ENCODE assay signal across 8 mouse cellular contexts in the genomic region with DNA sequence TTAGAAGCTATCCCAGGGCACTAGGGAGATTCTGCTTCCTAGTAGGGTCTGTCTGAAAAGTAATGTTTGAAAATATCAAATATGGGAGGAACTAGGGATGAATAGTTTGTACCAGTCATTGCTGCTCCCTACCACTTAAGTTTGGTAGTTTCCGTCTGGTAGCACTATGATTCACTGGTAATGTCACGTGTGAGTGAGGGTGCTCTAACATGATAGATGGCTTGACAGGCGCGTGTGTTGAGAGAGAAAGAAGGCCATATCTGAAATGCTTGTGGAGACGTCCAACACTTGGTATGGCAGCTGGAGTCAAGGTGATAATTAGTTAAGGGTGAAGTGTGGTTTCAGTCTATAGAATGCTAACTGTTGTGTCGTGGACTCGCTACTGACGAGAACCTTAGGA. TPM values are rescaled to one million over a fixed set of nuclear protein-coding genes. Genes with fewer than 3 reads are reported as not detected.
A peak's percentile ranks its signal among the peaks of the same experiment; 100 is the strongest.
DNase-seq lines count a peak whose midpoint lies in the region; ATAC-seq and TF ChIP-seq lines count a peak whose summit lies in the region.

No protein-coding gene starts in this region.

- H3K4me2 ChIP-seq in liver, embryonic 16.5 days (ENCODE audit: low read depth, low read length) = peak overlapping the region; percentile 81

- no peaks in the 10 kb centered on the region for H3K9me3 ChIP-seq in G1E (replicated peaks)
- no peaks in the 10 kb centered on the region for H3K9me3 ChIP-seq in liver, embryonic 16.5 days (replicated peaks; ENCODE audit: control insufficient read depth, low read length)

- peak; percentile 77 for ATAC-seq in G1E (ENCODE audit: extremely low read depth, insufficient number of reproducible peaks, low FRiP score, poor library complexity, severe bottlenecking)
- peak; percentile 28 for ATAC-seq in granulocyte monocyte progenitor cell, adult 5-6 weeks (replicated peaks; ENCODE audit: poor library complexity, severe bottlenecking)
- no peak for ATAC-seq in liver, embryonic 16.5 days (ENCODE audit: low read depth)

- peak overlapping the region; percentile 32; the same call in 1 of the 2 replicates for H3K27ac ChIP-seq in liver, embryonic 16.5 days (ENCODE audit: low read length)

- peaks cover 36% of the 10 kb centered on the region for H3K36me3 ChIP-seq in G1E (replicated peaks)
- H3K36me3 ChIP-seq in liver, embryonic 16.5 days (ENCODE audit: control insufficient read depth, insufficient read depth) = no peaks in the 10 kb centered on the region; the same call in 1 of the 2 replicates

- peak overlapping the region; percentile 37; the same call in 1 of the 2 replicates for H3K4me3 ChIP-seq in G1E (ENCODE audit: low read depth, low read length)
- H3K4me3 ChIP-seq in liver, embryonic 16.5 days (ENCODE audit: low read depth, low read length) = peak overlapping the region; percentile 82

- H3K27me3 ChIP-seq in G1E (ENCODE audit: insufficient read depth, low read length) = peaks cover 1% of the 10 kb centered on the region
- H3K27me3 ChIP-seq in liver, embryonic 16.5 days (ENCODE audit: control insufficient read depth, insufficient read depth, low read depth, low read length) = no peaks in the 10 kb centered on the region

- peak; percentile 50 for DNase-seq in adrenal gland, postnatal 14 days
- DNase-seq in adrenal gland, adult 18-20 months (ENCODE audit: low spot score in 2 of 2) = no peak
- peak; percentile 45 for DNase-seq in G1E (ENCODE audit: low spot score)
- DNase-seq in retina, embryonic 14.5 days (ENCODE audit: low spot score) = no peak
- DNase-seq in left cerebral cortex, adult 11 months (ENCODE audit: low spot score) = no peak
- DNase-seq in layer of hippocampus, postnatal 14 days (ENCODE audit: low spot score in 2 of 2) = no peak

- peak overlapping the region; percentile 40; the same call in 1 of the 2 replicates for H3K9ac ChIP-seq in liver, embryonic 16.5 days (ENCODE audit: low read depth, low read length)

- no peak for TF ChIP-seq CTCF in G1E (IDR thresholded peaks at IDR 0.05; ENCODE audit: low read depth, low read length)

- 24% methylated on average over 8 of the region's 8 CpGs for WGBS in liver, embryonic 16.5 days (ENCODE audit: insufficient replicate concordance)

- H3K4me1 ChIP-seq in G1E (ENCODE audit: insufficient read depth, low read depth, low read length) = peaks cover 32% of the 10 kb centered on the region
- H3K4me1 ChIP-seq in liver, embryonic 16.5 days (ENCODE audit: control insufficient read depth, low read depth, low read length) = peaks cover 31% of the 10 kb centered on the region

RNA-seq across cellular contexts. Expression of gene Rab3gap2, which starts 1.2 kb away (rescaled TPM):
- 38.6 and 42.1 TPM in 2 replicates for total RNA-seq in adrenal gland, postnatal 14 days (2021)
- total RNA-seq in adrenal gland, adult 18-20 months (2021) = 10 to 100 TPM; 48.7 to 51.4 TPM
- 22.0 and 25.9 TPM in 2 replicates for total RNA-seq in G1E (2014; fragmentation: Nextera tagmentation)
- 28.1 and 30.8 TPM in 2 replicates for total RNA-seq in G1E (2017)
- polyA plus RNA-seq in G1E (2012) = 6.6 and 8.5 TPM in 2 replicates
- 51.7 and 54.4 TPM in 2 replicates for total RNA-seq in granulocyte monocyte progenitor cell, adult 5-6 weeks (2014; fragmentation: Nextera tagmentation)
- total RNA-seq in granulocyte monocyte progenitor cell, adult 5-6 weeks (2017) = 58.0 and 59.6 TPM in 2 replicates
- polyA plus RNA-seq in liver, embryonic 16.5 days (2015; fragmentation: Nextera tagmentation; extraction: Ambion mirVana) = 13.4 and 13.8 TPM in 2 replicates
- total RNA-seq in layer of hippocampus, postnatal 14 days (2021) = 10 to 100 TPM; 58.6 to 61.6 TPM

Comparison
In these comparisons a context has a peak if more than half of its experiments do, and no peak if none do; other contexts are left out.
1. DNase-seq: peak in adrenal gland, postnatal 14 days (single experiment) and G1E (single experiment); none in adrenal gland, adult 18-20 months (0 of 2), retina, embryonic 14.5 days (single experiment), left cerebral cortex, adult 11 months (single experiment) and layer of hippocampus, postnatal 14 days (0 of 2).